Mouse (Mus musculus) small intestine, adult 10 weeks (tissue): ENCODE data around the gene Gtf2h2. TPM values are rescaled to one million over a fixed set of nuclear protein-coding genes. Genes with fewer than 3 reads are reported as not detected.

Source experiments
- polyA plus RNA-seq: library from polyadenylated mRNA; stranded (reverse); fragments of 350-450 nt; fragmentation: Illumina TruSeq; extraction: RNeasy Lipid Tissue Mini Kit (QIAGEN cat#74804); gene quantifications from one replicate; pipeline ENCODE4 v1.2.3, GENCODE M21; 2014; ENCODE audit warnings: low replicate concordance

Gene Gtf2h2
- polyA plus RNA-seq, result 70.8 TPM

DNA sequence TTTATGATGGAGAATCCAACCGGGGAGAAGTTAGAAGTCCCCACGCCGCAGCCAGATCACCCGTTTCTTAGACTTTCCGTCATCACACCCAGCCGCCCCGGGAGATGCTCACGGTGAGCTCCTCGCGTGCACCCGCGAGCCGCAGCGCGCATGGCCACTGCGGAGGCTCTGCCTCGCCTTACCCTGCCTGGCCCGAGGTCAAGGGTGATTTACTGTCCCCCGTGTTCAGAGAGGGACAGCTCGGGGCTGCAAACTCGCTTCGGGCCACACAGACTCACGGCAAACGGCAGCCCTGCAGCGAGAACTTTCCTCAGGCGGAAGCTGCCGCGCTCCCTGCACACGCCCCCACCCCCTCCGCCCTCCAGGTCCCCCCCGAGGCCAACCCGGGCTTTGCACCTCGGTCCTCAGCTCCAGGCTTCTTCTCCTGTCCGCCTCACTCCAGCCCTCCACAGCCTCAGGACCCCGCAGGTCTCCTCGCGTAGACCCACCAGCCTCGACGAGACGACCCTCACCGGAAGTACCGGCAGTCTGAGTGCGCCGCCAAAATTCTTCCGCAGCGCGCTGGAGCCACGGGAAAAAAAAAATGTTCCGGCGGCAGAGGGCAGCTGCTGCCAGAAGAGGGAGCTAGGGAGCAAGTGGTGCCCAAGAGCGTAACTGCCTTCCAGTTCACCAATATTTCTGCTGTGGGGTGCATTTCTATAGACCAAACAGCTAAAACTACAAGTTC lies at the start of gene Gtf2h2:
Gtf2h2 (minus strand) TSS at position 519 of the 727 bp plus-strand sequence.

GRCm38 (mm10) chr13:100452415-100453127 lies 39.8 kb downstream of the Gtf2h2 start, which contains the start of gene Naip1:
Gene Naip1, minus strand, starts transcription at chr13:100452869.

Other genes with a start within 250 kb of the Gtf2h2 start
- gene Naip5, start 246.3 kb downstream of the Gtf2h2 start, polyA plus RNA-seq, result 158 TPM
- 139 TPM for gene Naip6, start 174.9 kb downstream of the Gtf2h2 start, polyA plus RNA-seq
- 70.0 TPM for gene Naip1, start 39.7 kb downstream of the Gtf2h2 start, polyA plus RNA-seq
- gene Ocln, start 60.1 kb upstream of the Gtf2h2 start, polyA plus RNA-seq, result 147 TPM
- gene Marveld2, start 124.4 kb upstream of the Gtf2h2 start, polyA plus RNA-seq, result 17.5 TPM
- gene Ak6, start 158.4 kb upstream of the Gtf2h2 start, polyA plus RNA-seq, result 136 TPM
- 37.1 TPM for gene Rad17, start 158.5 kb upstream of the Gtf2h2 start, polyA plus RNA-seq
- 7.7 TPM for gene Taf9, start 159.0 kb upstream of the Gtf2h2 start, polyA plus RNA-seq
- 2.3 TPM for gene Ccdc125, start 177.1 kb upstream of the Gtf2h2 start, polyA plus RNA-seq
- 36.7 TPM for gene Cdk7, start 238.4 kb upstream of the Gtf2h2 start, polyA plus RNA-seq